Mouse (Mus musculus) myocyte (in vitro differentiated cells): ENCODE measurements at regions not wholly inside any gene's neighbourhood (a gene's known extent, or its start where the extent isn't known, plus 50 kb on each side); places are given as distances from the start of the nearest gene placed in this dataset.

Experiments used
- CEBPB ChIP-seq: IDR thresholded peaks from 2 replicates; pipeline ENCODE4 v1.6.1; 2011; ENCODE audit warnings: mild to moderate bottlenecking, moderate library complexity; ENCODE audit not compliant: poor library complexity, insufficient read depth, severe bottlenecking
- E2F4 ChIP-seq: IDR thresholded peaks from one replicate; pipeline ENCODE4 v1.6.1; 2011; ENCODE audit warnings: mild to moderate bottlenecking, control low read depth, moderate library complexity; ENCODE audit not compliant: insufficient read depth
- MYOD1 ChIP-seq, 3 experiments: IDR thresholded peaks; one replicate each; pipeline ENCODE4 v1.6.1; 2011; ENCODE audit warnings: control low read depth in 2 of 3, low read depth in 2 of 3, mild to moderate bottlenecking in 2 of 3, moderate library complexity in 1 of 3; ENCODE audit not compliant: insufficient read length in 2 of 3, control insufficient read depth in 1 of 3
- MYOG ChIP-seq, 3 experiments: IDR thresholded peaks; one replicate each; pipeline ENCODE4 v1.6.1; 2011; ENCODE audit warnings: control low read depth in 2 of 3, low read depth in 2 of 3, mild to moderate bottlenecking in 2 of 3; ENCODE audit not compliant: insufficient read length in 2 of 3, control insufficient read depth in 1 of 3, insufficient read depth in 1 of 3
- POLR2A ChIP-seq: IDR thresholded peaks from one replicate; pipeline ENCODE4 v1.6.1; 2011; ENCODE audit warnings: low read depth, mild to moderate bottlenecking, control low read depth, moderate library complexity; ENCODE audit not compliant: insufficient read length
- POLR2AphosphoS2 ChIP-seq: IDR thresholded peaks from one replicate; pipeline ENCODE4 v1.6.1; 2011; ENCODE audit warnings: low read depth, control low read depth; ENCODE audit not compliant: insufficient read length
- TCF12 ChIP-seq: IDR thresholded peaks from one replicate; pipeline ENCODE4 v1.6.1; 2011; ENCODE audit warnings: mild to moderate bottlenecking, control low read depth; ENCODE audit not compliant: poor library complexity, insufficient read depth, severe bottlenecking
- USF1 ChIP-seq: IDR thresholded peaks from one replicate; pipeline ENCODE4 v1.6.1; 2011; ENCODE audit warnings: low read depth, mild to moderate bottlenecking, control low read depth, moderate library complexity

DNA sequence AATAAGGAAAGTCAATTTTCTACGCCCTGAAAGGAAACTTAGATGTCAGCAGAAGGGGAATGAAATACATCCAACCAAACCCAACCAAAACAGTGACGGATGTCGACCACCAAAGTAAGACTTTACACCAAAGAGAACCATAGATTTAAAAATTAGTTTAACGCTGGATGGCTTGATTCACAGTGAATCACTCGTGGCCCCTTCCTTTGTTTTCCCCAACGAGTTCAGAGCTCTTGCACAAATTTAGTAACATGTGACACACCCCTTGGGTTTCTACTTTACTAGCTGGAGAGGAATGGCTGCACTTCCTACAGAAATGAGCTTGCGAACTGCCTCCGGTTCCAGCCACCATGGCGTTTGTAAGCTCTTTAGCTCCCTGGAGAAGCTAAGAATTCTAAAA, 74.2 kb downstream of the Tmem30b start:
- TF ChIP-seq POLR2A: no peak
- TF ChIP-seq TCF12: no peak
- no peak for TF ChIP-seq E2F4
- no peak for TF ChIP-seq CEBPB
- TF ChIP-seq MYOG (IDR thresholded peaks at IDR 0.05; ENCODE audit: control insufficient read depth in 1 of 3, insufficient read depth in 1 of 3, insufficient read length in 2 of 3, low read depth in 2 of 3): no peak
- TF ChIP-seq POLR2AphosphoS2: no peak
- TF ChIP-seq MYOD1 (IDR thresholded peaks at IDR 0.05; ENCODE audit: control insufficient read depth in 1 of 3, insufficient read length in 2 of 3, low read depth in 2 of 3): no peak
- TF ChIP-seq USF1: peak; percentile 13
